Mouse (Mus musculus) G1E (cell line): ENCODE measurements around the gene Actr8. TPM values are rescaled to one million over a fixed set of nuclear protein-coding genes. Genes with fewer than 3 reads are reported as not detected.

Experiments used
- ATAC-seq: 2 replicates; pipeline ENCODE4 v1.8.0; 2016; ENCODE audit warnings: mild to moderate bottlenecking; ENCODE audit not compliant: insufficient number of reproducible peaks, poor library complexity, low FRiP score, severe bottlenecking; ENCODE audit errors: extremely low read depth
- DNase-seq: peaks from one replicate; pipeline ENCODE4 v3.0.0; 2012; ENCODE audit warnings: low spot score
- H3K27me3 ChIP-seq: 2 replicates; pipeline ENCODE4 v1.6.1; 2012; ENCODE audit warnings: mild to moderate bottlenecking, low read length, inconsistent platforms; ENCODE audit not compliant: insufficient read depth
- H3K36me3 ChIP-seq: replicated peaks from 2 replicates; pipeline ENCODE3; 2012; ENCODE audit warnings: mild to moderate bottlenecking, inconsistent platforms
- H3K4me1 ChIP-seq: 2 replicates; pipeline ENCODE4 v1.6.1; 2012; ENCODE audit warnings: low read depth, low read length, inconsistent platforms, mixed read lengths; ENCODE audit not compliant: insufficient read depth
- H3K4me3 ChIP-seq: 2 replicates; pipeline ENCODE4 v1.5.1; 2012; ENCODE audit warnings: low read depth, mild to moderate bottlenecking, inconsistent platforms, low read length, moderate library complexity, mixed read lengths
- H3K9me3 ChIP-seq: replicated peaks from 2 replicates; pipeline ENCODE4 v1.6.1; 2012; ENCODE audit warnings: inconsistent platforms
- CTCF ChIP-seq: IDR thresholded peaks from 2 replicates; pipeline ENCODE4 v1.5.1; 2012; ENCODE audit warnings: low read depth, low read length, inconsistent platforms, mixed read lengths
- GATA1 ChIP-seq: IDR thresholded peaks from 2 replicates; pipeline ENCODE4 v1.6.1; 2012; ENCODE audit warnings: borderline replicate concordance, low read length, inconsistent platforms, mixed read lengths
- GATA2 ChIP-seq: IDR thresholded peaks from 2 replicates; pipeline ENCODE4 v1.6.1; 2012; ENCODE audit warnings: low read depth, low read length, inconsistent platforms, borderline replicate concordance
- POLR2AphosphoS5 ChIP-seq: IDR thresholded peaks from 2 replicates; pipeline ENCODE4 v1.6.1; 2012; ENCODE audit warnings: low read depth, low read length, inconsistent platforms; ENCODE audit not compliant: insufficient replicate concordance
- TAL1 ChIP-seq: conservative IDR thresholded peaks from 2 replicates; pipeline ENCODE4 v1.6.1; 2012; ENCODE audit warnings: low read depth, low read length, inconsistent platforms, mixed read lengths
- polyA plus RNA-seq: library from polyadenylated mRNA; stranded (reverse); fragments of >175 nt; gene quantifications from 2 replicates; pipeline ENCODE4 v1.2.3, GENCODE M21; 2012
- total RNA-seq, 2 experiments: library from RNA; stranded (forward) in 1 of 2; stranded (reverse) in 1 of 2; fragments of 200-1000 nt in 1 of 2; fragments of >200 nt in 1 of 2; fragmentation: Nextera tagmentation in 1 of 2; gene quantifications; 2 replicates each; pipeline ENCODE4 v1.2.3; 2014 to 2017

The Actr8 gene
- total and polyA plus RNA-seq, 3 experiments = 34.9 to 46.2 (median 45.8) TPM

DNA sequence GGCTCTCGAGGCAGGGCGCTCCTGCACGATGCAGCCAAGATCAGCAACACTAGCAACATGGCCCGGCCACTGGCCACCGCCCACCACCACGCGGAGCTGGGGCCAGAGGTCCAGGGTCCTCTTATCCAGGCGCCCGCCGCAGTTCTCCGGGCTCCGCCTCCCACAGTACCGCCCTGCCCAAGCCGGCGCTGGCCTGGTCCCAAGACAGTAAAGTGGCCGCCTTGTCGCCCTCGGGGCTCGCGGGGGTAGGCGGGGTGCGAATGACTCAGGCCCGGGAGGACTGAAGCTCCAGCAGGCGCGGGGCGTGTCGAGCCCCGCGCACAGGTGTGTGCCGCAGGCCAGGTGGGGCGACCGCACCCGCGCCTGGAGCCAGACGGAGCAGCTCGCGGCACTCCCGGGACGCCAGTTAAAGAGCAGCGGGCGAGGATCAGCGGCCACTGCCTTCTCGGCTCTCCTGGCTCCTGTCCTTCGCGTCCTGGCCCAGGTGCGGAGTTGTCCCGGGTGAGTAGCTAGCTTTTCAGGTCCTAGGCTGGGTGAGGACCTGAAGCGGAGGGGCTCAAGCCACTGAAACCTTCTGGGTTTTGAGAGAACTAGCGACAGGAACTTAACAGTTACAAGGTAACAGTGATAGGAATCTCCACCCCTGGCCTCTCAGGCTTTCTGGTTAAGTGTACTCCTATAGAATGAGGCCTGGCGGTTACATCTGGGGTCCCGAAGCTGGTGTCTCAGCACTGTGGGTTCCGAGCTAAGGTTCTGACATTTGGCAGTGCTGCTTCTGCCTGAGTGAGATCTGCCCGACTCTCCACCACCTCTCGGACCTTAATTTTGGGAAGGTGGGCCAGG lies 30.8 kb downstream of the Actr8 start, which contains the start of the genes Il17rb and Chdh:
Gene Il17rb, minus strand, starts transcription at position 164 of the 843 bp plus-strand sequence.
Gene Chdh, plus strand, starts transcription at position 291 of the 843 bp plus-strand sequence.
- DNase-seq = no peak

DNA sequence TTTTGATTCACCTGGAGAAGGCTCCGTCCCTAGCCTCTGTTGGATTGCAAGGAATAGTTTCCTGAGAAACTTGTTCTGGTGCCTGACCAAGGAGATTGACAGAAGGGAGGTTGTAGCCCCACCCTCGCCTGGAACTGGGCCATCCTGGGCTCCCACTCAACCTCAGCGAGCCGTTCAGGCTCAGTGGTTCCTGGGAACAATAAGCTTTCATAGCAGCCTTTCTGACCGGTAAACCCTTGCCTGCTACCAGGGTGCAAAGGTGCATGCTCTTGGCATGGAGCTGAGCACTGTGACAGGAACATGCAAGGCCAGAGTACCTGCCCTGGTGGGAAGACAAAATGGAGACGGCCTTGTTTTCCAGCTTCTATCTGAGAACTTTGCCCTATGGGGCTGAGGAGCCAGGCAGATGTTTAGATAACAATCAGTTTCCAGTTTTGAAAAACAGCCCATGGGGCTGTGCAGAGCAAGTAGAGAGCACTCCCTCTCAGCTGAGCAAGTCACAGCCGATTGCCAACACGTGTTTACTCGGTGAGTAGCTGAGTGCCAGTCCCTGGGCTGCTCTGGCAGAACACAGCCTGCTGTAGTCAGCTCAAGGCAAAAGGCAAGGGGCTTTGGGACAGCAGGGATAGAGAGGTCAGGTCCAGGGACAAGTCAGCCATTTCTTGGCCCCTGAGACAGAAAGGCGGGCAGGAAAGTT lies 31.9 kb downstream of the Actr8 start:
- Histone ChIP-seq H3K36me3 (no peaks in the 10 kb centered on the region), H3K4me1 (no peaks in the 10 kb centered on the region), H3K9me3 (no peaks in the 10 kb centered on the region), H3K27me3 (peaks cover 10% of the 10 kb centered on the region), H3K4me3 (no peak overlapping the region)
- TF ChIP-seq TAL1 (no peak), GATA2 (no peak), POLR2AphosphoS5 (no peak), CTCF (no peak), GATA1 (no peak)
- DNase-seq (no peak), ATAC-seq (no peak)

More for the DNA sequence above, 30.8 kb downstream of the Actr8 start, which contains the start of the genes Il17rb and Chdh:
- ATAC-seq = no peak
- no peaks in the 10 kb centered on the region for H3K9me3 ChIP-seq
- TF ChIP-seq CTCF (no peak), GATA1 (no peak)
- no peaks in the 10 kb centered on the region for H3K4me1 ChIP-seq
- H3K27me3 ChIP-seq = peaks cover 14% of the 10 kb centered on the region
- no peak within 1 kb of the TSS for H3K4me3 ChIP-seq
- H3K36me3 ChIP-seq = no peaks in the 10 kb centered on the region

DNA sequence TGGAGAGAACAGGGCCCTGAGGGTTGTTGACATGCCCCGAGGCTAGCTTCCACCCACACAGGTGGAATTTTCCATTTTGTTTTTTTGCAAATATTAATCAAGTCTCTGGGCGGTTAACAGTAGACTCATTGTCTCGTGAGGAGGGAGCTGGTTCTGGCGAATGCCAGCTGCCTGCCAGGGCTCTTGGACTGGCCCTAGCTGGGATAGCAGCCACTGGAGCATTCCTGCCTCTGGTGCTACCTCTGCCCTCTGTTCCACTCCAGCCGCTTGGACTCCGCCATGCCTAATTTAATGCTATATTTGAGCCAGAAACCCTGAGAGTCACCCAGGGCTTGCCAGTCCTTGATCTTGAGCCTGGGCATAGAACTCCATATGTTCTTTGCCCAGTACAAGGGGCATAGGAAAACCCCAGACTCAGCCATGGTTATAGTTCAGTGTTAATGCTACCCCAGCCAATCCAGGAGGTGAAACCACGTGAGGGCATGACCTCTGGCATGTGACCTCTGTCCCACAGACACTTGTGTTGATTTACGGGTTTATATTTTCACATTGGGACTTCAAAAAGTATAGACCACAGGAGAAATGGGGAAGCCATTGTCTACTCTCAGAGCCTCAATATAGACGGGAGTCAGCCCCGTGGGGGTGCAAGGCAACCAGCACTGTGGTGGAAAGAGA lies 33.9 kb downstream of the Actr8 start:
- no peaks in the 10 kb centered on the region for H3K4me1 ChIP-seq
- TF ChIP-seq GATA1 (no peak), GATA2 (no peak), TAL1 (no peak)
- no peak overlapping the region for H3K4me3 ChIP-seq
- DNase-seq (no peak), ATAC-seq (no peak)
- peaks cover 10% of the 10 kb centered on the region; the same call in 1 of the 2 replicates for H3K27me3 ChIP-seq
- H3K36me3 ChIP-seq = no peaks in the 10 kb centered on the region
- no peaks in the 10 kb centered on the region for H3K9me3 ChIP-seq

- H3K4me3 ChIP-seq = no peak overlapping the region
- peaks cover 10% of the 10 kb centered on the region; the same call in 1 of the 2 replicates for H3K27me3 ChIP-seq
- no peaks in the 10 kb centered on the region for H3K4me1 ChIP-seq
- DNase-seq (no peak), ATAC-seq (no peak)
- H3K9me3 ChIP-seq = no peaks in the 10 kb centered on the region
- TF ChIP-seq GATA1 (no peak), TAL1 (no peak), POLR2AphosphoS5 (no peak), CTCF (no peak), GATA2 (no peak)
- no peaks in the 10 kb centered on the region for H3K36me3 ChIP-seq
Observed at GRCm38 (mm10) chr14:30014487-30014886, 36.4 kb downstream of the Actr8 start.

GRCm38 (mm10) chr14:30015008-30015407 lies 36.9 kb downstream of the Actr8 start:
- Histone ChIP-seq H3K9me3 (no peaks in the 10 kb centered on the region), H3K4me1 (no peaks in the 10 kb centered on the region), H3K27me3 (peaks cover 8% of the 10 kb centered on the region; the same call in 1 of the 2 replicates), H3K36me3 (no peaks in the 10 kb centered on the region), H3K4me3 (no peak overlapping the region)
- TF ChIP-seq TAL1 (no peak), POLR2AphosphoS5 (no peak), GATA2 (no peak), CTCF (no peak), GATA1 (no peak)
- ATAC-seq (no peak), DNase-seq (no peak)

DNA sequence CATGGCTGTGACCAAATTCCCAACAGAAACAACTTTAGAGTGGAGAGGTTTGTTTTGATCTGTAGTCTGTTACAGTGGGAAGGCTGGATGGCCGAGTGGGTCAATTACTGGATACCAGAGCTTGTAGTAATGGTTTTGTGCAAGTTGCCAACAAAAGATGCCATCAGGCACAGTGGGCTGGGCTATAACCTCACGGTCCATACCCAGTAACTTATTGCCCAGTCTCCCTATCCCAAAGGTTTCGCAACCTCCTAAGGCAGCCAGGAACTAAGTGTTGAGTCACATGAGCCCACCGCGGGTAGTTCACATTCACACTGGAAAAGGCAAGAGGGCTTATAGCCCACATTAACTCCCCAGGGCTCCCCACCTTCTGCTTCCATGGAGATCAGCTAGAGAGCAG lies 38.5 kb downstream of the Actr8 start:
- no peaks in the 10 kb centered on the region for H3K36me3 ChIP-seq
- H3K27me3 ChIP-seq = no peaks in the 10 kb centered on the region
- ATAC-seq (no peak), DNase-seq (no peak)
- no peak overlapping the region for H3K4me3 ChIP-seq
- H3K4me1 ChIP-seq = no peaks in the 10 kb centered on the region
- no peaks in the 10 kb centered on the region for H3K9me3 ChIP-seq
- TF ChIP-seq GATA2 (no peak), POLR2AphosphoS5 (no peak), TAL1 (no peak), CTCF (no peak), GATA1 (no peak)
